Mouse (Mus musculus) ovary, postnatal 10 days (tissue): ENCODE measurements at regions not wholly inside any gene's neighbourhood (a gene's known extent, or its start where the extent isn't known, plus 50 kb on each side); places are given as distances from the start of the nearest gene placed in this dataset.

Source experiments
- DNase-seq: peaks from one replicate; pipeline ENCODE4 v3.0.0; 2022; ENCODE audit warnings: low spot score

DNA sequence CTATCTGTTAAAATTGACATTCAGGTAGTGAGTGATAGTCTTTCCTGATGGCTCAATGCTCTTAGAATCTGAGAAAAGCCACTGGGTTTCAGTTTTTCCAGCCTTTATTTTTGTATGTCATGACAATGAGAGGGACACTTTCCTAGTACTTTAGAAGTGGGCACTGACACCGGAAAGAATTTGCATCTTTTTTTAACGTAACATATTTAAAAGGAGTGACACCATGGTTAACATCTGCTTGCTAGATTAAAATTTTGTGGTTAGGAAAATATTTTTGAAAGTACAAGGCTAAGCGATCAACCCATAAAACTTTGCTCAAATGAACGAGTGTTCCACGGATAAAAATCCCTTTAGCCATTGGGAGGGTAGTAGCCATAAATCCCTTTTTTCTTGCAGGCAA lies 174.7 kb downstream of the 1700129C05Rik start:
- DNase-seq = no peak

DNA sequence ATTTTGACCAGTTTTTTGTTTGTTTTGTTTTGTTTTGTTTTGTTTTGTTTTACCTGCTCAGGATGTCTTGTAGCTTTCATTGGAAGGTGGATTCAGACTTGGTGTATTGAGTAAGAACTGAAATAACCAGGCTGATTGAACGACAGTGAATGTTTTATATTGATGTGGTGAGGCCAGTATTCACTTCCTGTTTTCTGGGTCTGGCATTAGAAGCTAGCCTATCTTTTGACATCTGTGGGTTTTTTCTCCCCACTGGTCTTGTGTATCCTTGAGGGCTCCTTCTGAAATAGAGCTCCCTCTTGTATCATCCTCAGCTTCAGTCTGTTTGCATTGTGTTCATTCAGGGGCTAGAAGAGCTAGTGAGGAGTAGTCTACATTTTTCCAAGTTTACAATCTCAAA lies 175.5 kb downstream of the 1700129C05Rik start:
- DNase-seq = no peak

DNA sequence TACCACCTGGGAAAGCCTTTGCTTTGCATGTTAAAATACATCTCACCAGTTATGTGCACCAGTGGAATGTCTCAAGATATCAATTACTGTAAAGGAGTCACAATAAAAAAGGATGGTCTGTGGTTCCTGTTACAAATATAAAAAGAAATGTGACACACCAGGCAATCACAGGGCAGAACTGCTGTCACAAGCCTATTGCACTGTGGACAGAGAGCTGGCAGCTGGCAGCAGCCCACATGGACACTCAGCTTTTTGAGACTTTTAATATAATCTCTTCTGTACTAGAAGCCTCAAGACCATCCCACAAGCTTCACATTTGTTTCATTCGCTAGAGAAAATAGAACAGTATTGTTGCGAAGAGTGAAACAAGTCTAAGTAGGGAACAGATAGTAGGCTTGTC lies 197.7 kb downstream of the 1700129C05Rik start:
- no peak for DNase-seq

DNA sequence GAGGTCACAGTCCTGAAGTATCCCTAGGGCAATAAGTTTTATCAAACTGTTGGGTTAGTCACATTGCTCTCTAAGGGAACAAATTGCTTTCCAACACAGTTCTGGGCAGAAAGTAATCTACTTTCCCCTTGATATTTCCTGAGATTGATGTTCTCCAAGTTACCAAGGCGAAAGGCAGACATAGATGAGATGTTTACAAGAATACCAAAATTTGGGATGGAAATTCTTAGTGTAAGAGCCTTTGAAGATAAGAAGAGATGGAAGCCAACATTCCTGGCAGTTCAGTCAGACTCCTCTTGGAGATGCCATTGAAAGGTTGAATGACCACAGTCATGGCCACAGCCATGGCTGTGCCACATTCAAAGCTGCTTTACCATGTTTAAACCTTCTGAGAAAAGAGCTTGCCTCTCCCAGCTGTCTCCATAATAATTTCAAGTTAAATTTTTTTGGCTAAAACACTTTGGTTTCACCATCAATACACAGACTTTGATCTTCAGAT lies 199.4 kb downstream of the 1700129C05Rik start:
- DNase-seq = no peak

DNA sequence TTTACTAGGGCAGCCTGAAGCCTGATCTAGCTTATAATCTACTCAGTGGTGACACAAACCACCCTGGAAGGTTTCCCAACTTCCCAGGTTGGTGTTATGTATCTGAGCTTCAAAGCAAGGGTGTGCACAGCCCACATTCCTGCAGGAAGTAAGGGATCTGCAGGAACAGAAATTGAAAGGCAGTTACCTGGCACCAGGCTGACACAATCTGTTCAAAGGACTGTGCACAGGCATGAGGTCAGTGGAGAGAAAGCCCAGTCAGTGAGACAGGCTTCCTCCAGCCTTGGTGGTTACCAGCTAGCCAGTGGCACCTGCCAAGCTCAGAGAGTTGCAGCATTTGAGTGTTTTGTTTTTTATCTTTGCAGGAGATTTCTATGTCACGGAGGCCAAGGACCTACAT lies 203.6 kb downstream of the 1700129C05Rik start:
- no peak for DNase-seq

DNA sequence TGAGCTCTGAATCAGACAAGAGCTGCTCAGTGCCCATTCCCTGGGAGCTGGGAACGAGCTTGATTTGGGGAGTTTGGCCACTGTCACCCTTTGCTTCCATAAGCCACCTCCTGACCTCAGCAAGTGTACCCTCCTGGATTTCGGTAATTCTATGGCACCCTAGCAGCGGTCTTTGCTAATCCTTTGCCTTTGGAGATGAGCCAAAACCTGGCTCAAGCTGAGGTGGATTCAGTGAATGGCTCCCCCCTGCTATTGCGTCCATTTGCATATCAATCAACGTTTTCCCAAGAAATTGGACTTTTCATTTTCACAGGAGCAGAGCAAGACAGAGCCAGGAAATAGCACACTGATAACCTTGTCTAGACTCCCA lies 204.1 kb downstream of the 1700129C05Rik start:
- DNase-seq = no peak

DNA sequence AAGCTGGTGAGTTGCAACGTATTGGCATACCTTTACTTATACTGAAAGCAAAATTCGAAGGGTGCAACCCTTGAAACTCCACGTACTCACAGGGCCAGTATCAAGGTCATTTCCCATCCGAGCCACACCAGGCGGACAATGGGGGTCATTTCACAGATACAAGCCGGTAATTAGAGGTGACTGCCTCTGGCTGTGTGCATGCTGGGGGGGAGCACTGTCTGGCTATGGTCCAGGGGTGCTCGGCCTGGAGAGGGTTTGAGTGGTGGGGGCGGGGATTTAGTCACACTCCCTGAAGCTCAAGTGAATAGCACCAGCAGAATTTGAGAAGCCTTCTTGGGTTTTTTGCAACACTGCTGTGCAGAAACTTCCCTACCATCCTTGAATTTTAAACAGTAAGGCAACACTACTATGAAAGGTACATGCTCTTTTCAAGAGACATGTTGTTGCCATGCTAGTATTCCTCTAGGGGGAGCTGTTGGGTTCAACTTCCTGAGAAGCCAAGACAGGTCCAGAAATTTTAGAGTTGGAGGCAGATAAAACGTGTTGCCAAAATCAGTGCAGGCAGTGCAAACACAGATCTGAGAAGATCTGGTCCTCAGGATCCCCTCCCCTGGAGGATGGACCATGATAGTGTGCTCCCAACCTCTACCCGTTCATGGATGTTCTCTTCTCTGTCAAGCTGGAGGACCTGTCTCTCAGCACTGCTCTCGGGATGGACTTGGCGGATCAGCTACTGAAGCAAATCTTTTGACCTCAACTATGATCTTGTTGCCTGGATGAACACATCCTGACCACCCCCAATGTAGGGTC lies 204.7 kb downstream of the 1700129C05Rik start:
- no peak for DNase-seq

DNA sequence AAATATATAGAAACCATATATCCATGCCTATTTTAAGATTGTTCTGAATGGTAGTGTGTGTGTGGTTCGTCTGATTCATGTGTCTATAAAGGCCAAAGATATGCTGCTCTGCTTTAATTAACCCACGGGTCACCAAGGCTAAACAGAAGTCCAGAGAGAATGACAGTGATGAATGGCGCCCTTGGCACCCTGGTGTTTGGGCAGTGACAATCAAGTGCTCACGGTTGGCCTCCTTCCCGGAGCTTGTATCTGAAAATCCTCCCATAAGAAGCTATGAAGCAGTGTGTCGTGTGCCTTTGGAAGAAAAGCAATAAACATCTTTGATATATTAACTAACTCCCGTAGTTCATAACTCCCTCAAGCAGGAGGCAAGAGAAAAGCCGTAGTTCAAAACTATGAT lies 205.4 kb downstream of the 1700129C05Rik start:
- no peak for DNase-seq

DNA sequence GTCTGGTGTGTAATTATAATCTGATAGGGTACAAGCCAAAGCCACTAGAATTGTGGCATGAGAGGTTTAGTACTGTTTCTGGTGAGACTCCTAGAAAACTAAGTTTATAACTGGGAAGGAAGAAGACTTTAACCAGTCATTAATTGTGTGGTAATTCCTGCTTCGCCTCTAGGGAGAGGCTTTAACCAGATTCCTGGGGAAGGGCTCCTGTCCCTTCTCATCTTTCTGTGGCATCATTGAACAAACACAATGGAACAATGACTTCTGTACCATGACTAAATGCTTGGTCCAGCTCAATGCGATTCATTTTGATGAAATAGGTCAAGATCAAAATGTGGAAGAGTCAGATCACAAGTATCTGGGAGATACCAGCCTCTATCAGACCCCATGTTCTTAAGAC lies 206.6 kb downstream of the 1700129C05Rik start:
- no peak for DNase-seq

DNA sequence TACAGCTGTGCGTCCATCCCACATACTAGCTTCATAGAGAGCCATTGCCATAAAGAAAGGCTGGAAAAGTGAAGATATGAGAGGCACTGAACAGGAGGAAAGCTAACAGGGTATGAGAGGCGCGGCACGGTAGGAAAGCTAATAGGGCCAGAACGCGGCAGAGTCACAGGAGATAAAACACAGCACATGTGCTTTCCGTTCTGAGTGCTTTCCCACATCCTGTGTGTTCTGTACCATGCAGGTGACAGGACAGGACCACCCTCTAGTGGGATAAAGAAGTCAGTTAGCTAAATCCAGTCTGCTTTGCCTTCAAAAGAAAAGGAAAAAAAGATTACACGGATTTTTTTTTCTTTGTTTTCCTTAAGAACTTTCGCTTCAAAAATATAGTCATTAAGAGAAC lies 224.8 kb downstream of the 1700129C05Rik start:
- no peak for DNase-seq

DNA sequence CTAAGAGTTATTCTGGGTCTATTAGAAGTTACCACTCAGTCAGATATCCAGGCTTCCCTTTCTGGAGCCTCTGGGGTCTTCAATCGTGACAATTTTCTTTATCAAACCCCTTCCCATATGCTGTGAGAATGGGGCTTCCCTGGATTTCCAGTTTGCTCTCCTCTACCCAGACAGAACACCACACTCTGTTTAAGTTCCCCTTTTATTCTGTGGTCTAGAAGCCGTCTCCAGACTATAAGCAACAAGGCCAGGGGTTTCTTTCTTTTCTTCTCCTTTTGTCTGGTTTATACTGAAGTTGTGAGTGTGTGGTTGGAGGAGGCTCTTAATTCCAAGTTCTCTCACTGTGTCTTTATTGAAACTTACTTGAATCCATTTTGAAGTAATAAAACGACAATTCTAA lies 225.5 kb downstream of the 1700129C05Rik start:
- no peak for DNase-seq

DNA sequence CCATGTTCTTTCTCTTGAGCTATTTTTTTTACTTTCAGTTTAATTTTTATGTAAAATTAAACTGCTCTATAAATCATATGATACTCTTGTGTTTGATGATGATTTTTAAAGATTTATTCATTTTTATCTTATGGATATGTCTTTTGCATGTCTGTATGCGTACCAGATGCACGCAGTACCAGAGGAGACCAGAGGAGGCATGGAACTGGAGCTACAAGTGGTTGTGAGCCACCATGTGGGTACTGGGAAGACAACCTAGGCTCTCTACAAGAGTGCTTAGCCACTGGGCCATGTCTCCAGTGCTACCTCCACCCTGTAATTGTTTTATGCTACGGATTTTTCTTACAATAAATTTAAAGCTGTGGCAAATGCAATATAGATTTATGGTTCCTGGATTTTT lies 227.8 kb downstream of the 1700129C05Rik start:
- DNase-seq = no peak

DNA sequence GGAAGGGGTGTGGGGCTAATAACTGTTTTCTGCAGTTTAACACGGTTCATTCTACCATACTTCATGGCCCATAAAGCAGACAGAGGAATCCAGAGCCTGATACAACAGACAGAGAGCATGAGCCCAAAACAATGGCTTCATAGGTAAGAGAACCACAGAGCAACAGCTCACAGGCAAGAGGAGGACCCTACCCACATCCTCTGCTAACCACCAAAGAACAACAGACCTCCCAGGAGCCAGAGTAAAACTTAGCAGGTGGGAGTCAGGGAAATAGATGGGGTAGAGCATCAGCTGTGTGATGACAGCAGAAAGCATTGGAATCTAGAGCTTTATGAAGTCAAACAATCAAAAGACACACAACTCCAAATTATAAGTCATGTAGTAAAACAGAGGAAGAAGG lies 231.8 kb downstream of the 1700129C05Rik start:
- no peak for DNase-seq

DNA sequence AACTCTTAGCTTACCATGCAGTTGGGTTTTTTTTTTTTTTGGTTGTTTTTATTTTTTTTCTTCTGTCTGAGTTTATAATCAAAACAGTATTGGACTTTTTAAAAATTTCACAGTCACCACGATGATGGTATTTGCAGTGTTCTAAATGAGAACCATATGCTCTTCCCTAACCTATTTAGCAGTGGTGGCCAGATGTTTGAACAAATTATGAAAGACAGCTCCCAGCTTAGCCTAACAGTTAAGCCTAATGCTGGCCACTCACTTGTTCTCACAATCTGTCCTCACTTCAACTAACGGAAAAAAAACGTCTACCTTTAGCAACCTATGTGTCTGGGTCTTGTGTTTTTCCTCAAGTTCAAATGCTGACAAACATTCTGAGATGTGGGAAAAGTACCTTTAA lies 234.8 kb downstream of the 1700129C05Rik start:
- no peak for DNase-seq

DNA sequence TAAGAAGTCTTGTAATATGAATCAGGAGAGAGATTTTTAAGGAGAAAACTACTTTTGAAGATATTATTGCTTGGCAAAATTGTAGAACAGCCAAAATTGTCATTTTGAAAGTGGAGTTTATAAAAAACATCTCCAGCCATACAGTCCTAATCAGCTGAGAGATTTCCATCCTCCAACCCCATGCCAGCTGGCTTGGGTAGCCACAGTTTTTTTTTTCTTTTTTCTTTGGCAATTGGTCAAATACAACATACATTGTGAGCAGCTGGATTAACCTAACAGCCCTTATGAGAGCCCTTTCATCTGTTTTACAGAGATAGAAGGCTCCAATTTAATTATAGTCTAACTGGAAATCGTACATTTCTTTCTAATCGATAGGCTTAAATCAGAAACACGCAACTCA lies 235.3 kb downstream of the 1700129C05Rik start:
- DNase-seq = no peak

DNA sequence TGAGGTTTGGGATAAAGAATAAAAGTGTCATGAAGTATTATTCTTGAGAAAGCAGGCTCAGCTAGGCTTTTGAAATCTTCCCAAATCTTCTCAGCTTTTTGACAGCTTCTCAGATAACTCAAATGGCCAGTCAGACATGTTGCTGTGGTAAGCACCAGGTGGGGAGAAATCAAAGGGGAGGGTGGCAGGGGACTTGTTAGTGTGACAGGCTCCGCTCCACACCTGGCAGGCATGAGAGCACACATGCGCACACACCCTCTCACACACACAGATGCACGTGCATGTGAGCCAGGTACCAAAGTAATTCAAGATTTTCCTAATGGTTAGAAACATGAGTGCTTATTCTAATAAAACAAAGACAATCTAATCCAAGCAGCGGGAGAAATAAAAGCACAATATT lies 236.1 kb downstream of the 1700129C05Rik start:
- no peak for DNase-seq

DNA sequence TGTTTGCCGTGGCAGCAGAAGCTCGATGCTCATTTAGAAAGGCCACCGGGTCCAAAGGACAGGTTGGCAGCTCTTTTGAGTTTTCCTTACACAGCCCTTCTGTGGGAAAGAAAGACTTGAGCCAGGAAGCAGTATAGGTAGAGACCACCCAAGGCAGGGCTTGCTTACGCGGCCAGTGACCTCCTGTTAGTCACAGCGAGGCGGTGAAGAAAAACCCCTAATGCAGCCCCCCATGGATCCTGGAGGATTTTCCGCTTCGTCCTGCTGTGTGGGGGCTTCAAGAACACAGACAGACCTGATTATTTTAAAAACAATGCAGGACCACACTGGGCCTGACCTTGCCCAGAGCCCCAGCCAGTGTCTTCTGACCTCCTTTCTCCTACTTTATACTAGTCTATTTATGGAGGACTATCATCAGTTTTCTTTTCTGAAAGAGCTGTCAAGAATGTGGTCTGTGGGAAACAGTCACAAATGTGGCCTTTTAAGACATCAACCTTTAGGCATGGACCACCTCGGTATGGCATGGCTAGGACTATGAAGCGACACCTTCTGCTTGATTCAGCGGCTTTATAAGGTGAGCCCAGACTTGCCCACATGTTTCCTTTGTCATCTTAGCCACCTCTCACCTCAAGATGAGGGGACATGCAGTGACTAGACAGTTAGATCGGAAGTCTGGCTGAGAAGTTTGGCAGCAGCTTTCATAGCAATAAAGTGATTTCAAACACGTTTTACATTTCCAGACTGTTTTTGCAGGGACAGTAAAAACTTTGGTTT lies 274.3 kb downstream of the 1700129C05Rik start:
- DNase-seq = no peak

DNA sequence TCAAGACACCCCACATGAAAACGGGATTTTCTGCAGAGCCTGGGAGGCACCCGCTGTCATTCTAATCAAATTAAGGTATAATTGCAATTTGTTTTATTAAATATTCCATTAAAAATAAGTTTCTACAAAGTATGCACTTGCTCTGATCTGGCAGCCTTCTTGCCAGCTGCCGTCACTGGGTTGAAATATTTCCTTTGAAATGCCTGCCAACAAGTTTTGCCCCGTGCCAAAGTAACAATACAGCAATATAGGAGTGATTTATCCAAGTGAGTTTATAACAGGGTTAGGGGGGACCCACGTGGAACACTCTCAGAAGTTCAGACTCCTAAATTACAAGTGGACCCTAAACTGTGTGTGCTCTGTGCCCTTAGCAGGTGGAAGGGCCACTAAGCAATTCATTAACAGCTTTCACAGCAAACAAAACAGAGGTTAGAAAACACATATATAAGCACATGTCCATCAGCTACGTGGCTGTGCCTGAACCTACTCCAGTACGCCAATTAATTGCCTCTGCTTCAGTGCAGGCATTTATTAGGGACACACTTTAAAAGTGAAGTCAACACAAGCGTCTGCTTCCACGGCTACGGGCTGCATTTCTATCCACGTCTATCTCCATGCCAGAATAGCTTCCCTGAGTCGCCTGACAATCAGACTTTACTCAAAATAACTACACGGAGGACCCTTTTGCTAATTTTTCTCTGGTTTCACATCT lies 275.1 kb downstream of the 1700129C05Rik start:
- no peak for DNase-seq

DNA sequence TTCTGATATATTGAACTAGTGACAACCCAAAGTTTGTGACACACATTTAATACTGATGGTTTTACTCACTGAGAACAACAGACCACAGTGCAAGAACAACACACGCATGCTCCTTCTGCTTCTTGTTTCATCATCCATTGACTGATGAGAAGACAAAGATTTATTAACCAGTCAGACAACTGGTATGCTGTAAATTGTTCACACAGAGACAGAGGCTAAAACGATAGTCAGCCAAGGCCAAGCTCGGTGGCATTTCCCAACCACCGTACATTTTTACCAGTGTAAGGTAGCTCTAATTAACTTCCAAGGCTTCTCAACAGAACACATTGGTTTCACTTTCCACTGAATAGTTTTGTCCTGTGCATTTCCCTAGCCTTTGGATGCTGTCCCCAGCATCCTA lies 287.8 kb downstream of the 1700129C05Rik start:
- DNase-seq = no peak

DNA sequence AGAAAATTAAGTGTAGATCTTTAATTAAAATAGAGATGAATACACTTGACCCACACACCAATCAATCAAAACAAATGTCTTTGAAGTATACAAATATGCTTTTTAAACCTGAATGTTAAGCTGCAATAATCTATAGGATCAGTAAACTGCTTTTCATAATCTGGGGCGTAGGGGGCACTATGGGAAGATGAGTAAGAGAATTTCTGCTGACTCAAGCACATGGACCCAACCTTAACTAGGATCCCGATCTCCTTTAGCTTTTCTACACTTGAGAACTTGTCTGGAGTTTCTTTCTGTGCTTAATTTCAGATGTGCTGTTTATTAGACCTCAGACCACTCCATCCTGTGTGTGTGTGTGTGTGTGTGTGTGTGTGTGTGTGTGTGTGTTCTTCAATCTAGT lies 298.1 kb downstream of the 1700129C05Rik start:
- DNase-seq = no peak

DNA sequence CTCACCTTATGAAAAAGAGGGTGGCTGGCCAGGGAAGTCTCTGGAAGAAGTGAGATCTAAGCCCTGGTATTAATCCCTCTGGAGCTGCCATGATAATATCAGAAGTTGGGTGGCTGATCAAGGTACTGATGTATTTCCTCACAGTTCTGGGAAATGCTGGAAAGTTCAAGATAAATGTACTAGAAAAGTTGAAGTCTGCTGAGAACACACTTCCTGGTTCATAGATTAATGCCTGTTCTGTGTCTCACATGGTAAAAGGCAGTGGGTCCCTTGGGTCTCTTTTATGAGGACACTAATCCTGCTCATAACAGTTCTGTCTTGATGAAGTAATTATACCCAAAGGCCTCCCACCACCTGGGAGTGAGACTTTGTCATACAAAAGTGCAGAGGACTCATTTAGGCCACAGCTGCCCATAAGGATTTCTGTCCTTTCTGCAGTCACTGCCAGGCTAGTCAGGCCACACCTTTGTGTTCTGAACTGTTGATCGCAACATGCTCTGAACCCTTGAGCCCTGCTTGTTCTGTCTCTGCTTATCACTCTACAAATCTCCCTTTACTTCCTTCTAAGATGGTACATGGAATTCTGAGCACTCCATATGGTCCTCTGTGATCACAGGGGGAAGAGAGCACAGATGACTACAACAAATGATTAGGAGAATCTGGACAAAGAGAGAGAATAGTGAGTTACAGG lies 300.4 kb downstream of the 1700129C05Rik start:
- DNase-seq = no peak

DNA sequence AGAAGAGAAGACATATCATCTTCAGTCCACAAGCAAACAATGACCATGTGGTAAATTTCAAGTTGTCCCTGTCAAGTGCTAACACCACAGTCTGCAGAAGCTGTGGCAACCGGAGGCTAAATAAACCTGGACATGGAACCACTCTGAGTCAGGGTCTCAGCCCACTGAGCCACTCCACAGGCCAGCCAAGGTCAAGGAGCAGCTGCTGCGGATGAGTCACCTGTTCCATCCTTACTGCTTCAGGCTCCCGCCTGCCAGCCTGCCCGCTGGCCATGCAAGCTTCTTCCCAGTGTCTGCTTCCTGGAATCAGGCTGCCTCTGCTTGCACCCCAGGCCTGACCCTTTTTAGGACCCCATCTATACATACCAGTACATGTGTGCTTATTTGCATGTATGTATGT lies 319.8 kb downstream of the 1700129C05Rik start:
- DNase-seq = no peak
